Mouse (Mus musculus): ENCODE data around the gene Defb43.

DNA sequence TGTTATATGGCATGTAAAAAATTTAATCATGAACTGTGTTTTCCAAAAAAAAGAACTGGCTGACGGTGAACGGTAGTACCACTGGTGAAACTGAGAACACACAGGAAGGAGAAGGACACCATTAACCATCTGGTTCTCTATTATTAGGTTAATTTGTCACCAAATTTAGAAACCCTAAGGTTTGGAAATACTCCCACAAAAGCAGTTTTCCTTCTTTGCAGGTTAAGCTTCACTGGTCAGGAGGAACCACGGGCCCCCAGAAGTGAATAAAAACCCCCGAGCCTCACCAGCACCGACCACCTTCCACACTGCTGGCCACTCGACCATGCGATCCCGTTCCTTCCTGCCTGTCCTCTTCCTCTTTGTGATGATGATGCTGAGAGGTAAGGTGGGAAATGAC is 13.8 kb upstream of the Defb43 start, which contains the start of gene Defb47:
- TF ChIP-seq GATA1 (IDR thresholded peaks at IDR 0.05; ENCODE audit: low read length) = no peak
- no peak for TF ChIP-seq TAL1 (IDR thresholded peaks at IDR 0.05; ENCODE audit: low read length)

Data from erythroblast, embryonic 14.5 days (primary cell).